Mouse (Mus musculus): ENCODE data around the gene Fam102a.

The Fam102a gene

DNA sequence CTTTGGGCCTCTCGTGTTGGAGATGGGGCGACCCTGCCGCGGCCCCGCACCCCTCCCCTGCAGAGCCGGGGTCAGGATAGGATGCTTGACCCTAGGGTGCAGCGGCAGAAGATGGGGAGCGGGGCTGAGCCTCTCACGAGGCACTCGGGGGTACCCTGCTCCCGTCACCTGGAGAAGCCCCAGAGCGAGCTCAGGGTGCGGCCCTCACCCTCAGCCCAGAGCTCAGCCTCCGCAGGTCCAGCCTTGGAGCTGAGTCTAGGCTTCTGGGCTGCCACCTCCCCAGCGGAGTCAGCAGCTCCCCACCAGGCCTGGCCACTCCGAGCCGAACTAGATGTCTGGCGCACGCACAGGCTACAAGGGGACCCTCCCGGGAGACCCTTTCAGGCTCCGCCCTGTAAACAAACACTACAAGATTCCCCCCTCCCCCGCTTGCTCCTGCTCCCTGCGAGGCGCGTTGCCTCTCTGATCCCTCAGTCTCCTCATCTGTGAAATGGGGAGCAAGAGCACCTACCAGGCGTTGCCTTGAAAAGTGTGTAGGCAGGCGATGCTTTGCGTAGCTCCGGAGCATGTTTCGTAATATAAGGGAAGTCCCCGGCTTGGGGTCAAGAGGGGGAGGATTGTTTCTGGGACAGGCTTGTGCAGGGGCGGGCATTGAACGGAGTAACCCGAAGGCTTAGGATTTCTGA lies 72.3 kb downstream of the Fam102a start:
- peak; percentile 75 for DNase-seq (ENCODE audit: low read depth, low spot score)

DNA sequence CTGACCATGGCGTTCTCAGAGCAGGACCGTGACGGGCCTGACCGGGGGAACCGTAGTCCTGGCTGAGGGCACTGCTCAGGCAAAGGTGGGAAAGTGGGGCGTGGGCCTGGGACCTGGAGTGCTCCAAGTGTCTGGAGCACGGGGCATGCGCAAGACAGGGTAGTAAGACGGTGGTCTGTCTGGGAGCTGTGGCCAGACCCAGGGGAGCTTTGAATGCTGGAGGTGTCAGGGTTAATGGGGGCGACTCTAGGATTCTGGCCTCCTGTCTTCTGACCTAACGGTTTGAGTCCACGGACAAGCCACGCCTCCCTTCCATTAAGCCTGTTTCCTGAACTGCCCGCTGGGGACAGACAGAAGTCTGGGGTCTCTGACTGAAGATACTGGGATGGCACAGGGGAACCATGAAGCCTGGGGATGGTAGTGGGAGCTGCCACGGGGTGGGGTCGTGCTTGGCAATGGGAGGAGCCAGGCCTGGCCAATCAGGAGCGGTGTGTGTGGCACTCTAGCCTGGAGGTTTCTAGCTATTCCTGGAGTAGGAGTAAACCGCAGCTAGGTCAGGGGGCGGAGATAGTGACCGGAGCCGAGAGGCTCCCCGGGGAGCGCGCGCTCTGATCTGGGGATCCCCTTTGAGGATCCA lies 73.1 kb downstream of the Fam102a start:
- peak; percentile 67 for DNase-seq (ENCODE audit: low read depth, low spot score)

DNA sequence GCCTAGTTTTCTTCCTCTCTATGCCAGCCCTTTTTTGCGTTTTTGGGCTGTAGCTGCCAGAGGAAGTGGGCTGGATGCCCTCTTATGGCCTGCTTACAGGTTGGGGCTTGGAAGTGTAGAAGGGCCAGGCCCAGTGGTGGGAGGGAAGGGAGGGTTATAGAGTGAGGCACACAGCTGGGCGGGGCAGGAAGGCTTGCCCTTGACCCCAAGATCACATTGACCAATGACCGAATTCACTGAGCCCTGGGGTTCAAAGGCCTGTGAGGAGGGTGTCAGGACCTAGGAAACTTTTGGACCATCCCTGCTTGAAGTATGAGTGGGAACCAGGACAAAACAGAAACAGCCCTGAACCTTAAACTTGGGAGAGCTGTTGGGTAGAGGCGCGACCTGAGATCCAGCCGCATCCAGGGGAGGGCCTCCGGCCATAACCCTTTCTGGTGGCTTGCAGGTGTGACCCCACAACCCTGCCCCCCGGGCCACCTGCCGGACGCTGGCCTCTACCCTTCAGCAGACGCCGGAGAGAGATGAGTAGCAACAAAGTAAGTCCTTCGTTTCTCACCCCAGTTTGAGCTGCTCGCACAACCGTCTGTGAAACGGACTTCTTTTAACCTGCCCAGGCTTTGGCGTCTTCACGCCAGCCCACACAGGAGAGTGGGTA lies 73.8 kb downstream of the Fam102a start:
- DNase-seq (ENCODE audit: low read depth, low spot score), result no peak

DNA sequence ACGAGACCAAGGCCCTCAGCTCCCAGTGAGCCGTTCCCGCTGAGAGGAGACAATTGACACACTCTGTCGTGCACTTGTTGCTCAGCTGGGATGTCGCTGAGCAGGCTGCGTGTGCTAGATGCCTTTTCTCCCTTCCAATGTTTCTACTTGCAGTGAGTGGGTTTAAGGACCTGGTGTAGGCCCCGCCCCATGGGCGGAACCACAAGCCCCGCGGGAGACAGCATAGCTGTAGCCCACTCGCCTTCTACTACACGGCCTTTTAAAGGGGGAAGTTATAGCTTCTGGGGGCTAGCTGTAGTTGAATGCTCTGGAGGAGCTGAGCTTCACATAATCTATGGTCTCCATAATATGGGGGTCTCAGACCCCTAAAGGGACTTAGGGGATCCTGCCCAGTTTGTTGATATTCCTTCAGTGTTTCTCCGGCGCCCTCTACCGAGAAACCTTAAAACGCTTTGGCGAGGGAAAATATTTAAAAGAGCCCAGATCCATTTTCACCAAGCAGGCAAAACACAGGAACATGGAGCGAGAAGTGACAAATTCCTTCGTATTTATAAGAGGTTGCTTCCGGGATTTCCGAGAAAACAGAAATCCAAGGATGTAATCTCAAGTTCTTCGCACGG lies 75.6 kb downstream of the Fam102a start:
- peak; percentile 24 for DNase-seq (ENCODE audit: low read depth, low spot score)

DNA sequence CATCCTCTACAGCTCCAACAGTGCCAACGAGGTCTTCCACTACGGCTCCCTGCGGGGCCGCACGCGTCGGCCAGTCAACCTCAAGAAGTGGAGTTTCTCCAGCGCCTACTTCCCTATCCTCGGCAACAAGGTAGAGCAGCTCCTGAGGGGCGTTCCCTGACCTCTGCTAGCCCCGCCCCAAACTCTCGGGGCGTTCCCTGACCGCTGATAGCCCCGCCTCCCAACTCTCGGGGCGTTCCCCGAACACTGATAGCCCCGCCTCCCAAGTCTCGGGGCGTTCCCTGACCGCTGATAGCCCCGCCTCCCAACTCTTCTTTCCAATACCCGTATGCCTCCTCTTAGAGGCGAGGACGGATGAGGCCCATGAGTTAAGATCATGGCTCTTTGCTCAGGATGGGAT lies 77.1 kb downstream of the Fam102a start:
- no peak for DNase-seq (ENCODE audit: low read depth, low spot score)

DNA sequence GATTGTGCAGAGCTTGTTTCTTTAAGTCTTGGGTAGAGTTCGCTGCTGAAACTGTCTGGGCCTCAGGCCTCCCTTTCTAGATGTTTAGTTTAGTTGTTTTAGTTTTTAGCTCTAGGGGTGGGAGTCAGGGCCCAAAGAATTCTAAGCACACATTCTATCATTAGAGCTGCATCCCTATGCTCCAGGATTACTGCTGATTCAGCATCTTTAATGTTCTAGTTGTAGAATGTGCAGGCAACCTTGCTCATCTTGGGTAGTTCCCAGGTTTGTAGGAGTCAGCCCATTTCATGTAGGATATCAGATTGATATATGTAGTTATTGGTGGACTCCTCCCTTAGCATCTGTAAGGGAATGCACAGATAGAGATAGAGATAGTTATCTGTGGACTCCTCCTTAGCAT lies 82.0 kb downstream of the Fam102a start:
- DNase-seq (ENCODE audit: low read depth, low spot score), result no peak

DNA sequence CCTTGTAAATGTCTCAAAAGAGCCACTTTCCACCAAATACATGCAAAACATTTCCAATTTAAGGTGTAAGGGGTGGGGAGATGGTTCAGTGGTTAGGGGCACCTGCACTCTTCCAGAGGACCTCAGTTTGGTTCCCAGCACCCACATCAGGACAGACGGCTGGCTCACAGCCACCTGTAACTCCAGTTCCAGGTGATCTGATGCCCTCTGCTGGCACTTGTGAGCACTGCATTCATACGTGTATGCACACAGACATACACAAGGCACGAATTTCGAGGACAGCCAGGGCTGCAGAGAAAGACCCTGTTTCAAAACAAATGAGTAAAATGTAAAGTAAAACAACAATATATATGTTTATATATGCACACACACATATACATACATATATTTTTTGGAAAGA lies 82.5 kb downstream of the Fam102a start:
- DNase-seq (ENCODE audit: low read depth, low spot score), result no peak

DNA sequence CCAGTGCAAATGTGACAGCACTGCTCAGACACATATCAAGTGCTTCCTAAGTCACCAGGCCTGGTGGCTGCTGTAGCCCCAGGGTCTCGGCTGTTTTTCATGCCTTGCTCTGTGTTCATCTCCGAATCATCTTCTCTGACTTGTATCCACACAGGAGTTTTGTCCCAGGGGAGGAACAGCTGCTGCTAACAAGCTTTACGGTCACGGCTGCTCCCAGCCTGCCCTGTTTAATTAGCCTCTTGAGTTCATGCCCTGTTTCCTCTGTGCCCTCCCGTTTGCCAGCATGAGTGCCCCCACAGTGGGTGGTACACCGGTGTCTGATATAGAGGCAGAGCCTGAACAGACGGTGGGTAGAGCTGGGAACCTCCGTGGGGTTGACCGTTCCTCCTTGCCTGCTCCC lies 82.9 kb downstream of the Fam102a start:
- DNase-seq (ENCODE audit: low read depth, low spot score), result no peak
